Mouse (Mus musculus) skeletal muscle tissue, adult 2 months (tissue): ENCODE data around the gene Dok5.

Experiments used
- DNase-seq: peaks from one replicate; pipeline ENCODE4 v3.0.0-alpha.2; 2012; ENCODE audit warnings: low read depth, low spot score

Dok5 gene

DNA sequence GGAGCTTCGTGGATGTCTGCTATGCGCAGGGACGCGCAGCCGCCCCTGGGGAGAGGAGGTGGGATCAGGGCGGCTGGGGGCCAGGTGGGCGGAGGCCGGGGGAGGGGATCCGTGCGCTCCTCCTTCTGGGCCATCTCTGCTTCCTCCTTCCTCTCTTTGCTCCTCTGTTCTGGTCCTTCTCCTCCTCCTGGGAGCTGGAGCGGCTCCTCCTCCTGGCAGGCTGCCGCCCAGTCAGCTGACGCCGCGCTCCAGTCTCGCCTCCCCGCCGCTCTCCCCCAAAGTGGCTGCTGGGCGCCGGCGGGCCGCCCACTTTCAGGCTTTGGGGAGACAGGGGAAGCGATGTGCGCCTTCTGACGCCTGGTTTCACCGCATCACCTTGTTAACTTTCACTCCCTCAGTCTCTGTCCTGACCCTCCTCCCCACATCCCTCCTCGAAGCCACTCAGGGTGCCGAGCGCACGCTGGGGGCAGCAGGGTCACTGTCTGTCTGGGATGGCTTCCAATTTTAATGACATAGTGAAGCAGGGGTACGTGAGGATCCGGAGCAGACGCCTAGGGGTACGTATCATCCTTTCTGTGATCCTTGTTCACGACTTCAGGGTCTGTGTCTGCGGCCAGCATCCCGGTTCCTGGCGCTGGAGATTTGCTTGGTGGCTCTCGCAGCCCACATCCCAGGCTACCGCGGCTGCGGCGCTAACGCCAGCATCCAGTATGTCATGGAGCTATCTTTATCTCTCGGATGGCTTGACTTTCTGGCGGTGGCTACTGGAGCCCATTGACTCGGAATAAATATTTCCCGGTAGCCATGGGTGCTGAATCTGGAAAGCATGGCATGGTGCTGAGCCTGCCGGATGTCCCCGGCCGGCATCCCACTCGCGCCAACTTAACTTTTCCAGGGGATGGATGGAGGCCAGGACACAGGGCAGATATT is at the start of gene Dok5:
Dok5 (plus strand) TSS at position 176 of the 930 bp plus-strand sequence.
- DNase-seq: peak; percentile 79

DNA sequence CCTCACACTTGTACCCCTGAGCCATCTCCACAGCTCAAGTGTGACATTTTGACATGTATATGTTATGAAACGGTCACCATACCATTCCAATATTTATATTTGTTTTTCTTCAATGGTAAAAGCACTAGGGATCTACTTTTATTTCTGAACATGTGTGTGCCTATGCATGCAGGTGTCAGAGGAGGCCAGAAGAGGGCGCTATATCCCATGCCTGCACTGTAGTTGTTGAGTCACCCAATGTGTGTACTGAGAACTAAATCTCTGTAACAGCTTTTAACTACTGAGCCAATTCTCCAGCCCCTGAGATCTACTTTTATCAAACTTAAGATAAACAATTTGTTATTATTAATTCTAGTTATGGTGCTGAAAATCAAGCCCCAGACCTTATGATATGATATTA is 48.2 kb upstream of the Dok5 start:
- peak; percentile 14 for DNase-seq

DNA sequence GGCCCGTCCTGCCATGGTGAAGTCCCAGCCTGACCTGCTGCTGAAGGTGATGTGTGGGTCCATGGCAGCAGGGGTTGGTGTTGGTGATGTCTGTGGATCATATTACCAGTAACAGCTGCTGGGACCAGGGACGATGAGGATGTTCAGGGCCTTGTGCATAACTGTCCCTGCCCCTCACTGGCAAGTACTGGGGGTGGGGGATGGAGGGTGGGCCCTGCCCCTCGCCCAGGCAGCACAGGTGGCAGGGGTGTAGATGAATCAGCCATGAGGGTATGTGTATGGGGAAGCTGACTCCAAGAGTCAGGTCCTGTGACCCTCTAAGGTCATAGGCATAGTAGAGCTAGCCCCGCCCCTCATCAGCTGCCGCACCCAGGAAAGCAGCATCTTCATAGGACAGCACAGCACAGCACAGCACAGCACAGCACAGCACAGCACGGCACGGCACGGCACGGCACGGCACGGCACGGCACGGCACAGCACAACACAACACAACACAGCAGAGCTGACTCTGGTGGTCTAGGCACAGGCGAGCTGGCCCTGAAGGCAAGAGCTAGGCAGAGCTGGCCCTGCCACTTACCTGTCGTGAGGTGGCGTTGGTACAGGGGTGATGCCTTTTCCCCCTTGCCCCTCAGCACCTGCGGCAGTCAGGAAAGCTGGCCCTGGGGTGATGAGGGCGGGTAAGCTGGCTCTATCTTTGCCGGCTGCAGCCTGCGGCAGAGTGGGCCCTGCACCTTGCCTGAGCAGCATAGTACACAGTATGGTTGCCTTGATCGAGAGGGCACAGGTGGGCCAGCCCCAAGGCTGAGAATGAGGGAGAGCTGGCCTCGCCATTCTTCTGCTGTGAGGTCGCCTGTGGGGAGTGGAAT is 36.3 kb upstream of the Dok5 start:
- no peak for DNase-seq

GRCm38 (mm10) chr2:170695937-170696510 is 35.6 kb upstream of the Dok5 start:
- peak; percentile 13 for DNase-seq

DNA sequence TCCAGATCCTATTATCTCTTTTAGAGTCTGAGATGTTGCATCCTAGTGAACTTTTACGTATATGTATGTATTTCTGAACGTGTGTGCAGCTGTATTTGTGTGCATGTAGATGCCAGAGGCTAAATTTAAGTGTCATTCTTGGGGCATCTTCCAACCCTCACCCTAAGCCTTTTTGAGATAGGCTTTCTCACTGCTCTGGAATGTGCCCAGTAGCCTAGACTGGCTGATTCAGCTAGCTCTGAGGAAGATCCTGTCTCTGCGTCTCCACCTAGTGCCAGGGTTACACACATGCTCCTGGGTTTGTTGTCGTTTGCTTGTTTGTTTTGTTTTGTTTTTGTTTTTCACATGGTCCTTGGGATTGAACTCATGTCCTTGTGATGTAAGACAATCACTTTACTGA is 31.1 kb upstream of the Dok5 start:
- peak; percentile 61 for DNase-seq

DNA sequence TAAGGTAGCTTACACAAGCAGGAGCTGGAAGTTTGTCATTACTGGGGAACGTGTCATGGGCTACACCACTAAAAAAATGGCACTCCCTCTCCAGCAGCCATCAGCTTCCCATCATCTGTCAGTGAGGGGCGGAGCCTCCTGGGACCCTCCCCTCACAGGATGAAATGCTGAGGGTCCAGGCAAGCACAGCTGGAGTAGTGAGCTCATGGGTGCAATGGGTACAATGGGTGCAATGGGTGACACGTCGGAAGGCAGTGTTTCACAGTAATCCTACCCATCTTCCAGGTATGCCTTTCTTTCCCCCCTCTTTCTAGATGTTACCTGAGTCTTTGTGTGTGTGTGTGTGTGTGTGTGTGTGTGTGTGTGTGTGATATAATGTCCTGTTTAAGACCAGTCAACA is 25.1 kb upstream of the Dok5 start:
- no peak for DNase-seq

DNA sequence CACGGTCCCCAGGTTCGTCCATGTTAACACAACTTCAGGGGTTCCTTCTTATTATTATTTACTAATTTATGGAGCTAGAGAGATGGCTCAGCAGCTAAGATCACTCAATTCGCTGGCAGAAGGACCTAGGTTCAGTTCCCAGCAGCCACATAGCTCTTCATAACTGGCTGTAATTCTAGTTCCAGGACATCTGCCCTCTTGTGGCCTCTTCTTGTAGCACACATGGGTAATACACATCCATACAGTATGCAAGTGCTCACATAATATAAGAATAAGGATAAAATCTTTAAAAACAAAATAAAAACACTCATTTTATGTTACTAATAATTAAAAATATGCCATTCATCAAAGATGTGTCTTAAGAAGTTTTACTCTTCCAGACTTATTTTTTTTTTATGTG is 23.9 kb upstream of the Dok5 start:
- DNase-seq: no peak

DNA sequence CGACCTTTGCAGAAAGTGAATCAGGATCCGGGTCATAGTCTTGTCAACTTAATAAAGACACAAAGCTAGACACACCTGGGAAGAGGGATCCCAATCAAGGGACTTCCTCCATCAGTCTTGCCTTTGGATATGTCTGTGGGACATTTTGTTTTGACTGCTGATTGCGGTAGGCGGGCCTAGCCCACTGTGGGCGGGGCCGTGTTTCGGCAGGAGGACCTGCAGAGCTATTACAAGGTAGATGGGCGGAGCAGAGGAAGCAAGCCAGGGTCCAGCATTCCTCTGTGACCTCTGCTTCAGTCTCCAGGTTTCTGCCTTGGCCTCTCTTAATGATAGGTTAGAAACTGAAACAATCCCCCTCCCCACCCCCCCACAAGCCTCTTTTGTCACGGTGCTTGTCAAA is 22.7 kb upstream of the Dok5 start:
- no peak for DNase-seq

DNA sequence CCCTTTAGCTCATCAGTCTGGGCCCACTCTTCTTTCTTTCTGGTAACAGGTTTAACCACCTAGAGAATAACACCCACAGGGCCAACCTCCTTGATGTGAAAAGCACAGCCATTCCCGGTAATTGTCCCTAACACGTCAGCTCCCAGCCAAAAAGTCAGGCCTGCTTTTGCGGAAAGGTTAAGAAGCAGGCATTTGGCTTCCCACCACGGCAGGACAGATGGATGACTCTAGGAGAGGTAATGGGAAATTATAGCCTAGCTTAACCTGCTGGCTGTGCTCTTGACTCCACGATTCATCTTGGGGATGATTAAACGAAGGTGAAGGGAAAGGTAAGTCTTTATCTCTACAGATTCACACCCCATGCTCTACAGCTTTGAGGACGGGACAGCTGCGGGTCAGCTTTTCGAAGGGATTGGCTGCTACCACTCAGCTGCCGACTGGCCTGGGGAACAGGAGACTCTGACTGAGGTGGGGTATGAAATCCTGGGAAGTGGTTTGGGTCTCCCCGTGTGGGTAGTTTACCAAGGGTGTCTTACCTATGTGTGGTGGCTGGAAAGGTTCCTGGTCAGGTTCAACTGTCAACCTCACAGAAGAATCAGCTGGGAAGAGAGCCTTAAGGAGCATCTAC is 18.8 kb upstream of the Dok5 start:
- DNase-seq: no peak

- no peak for DNase-seq
These were observed 11.2 kb upstream of the Dok5 start for GRCm38 (mm10) chr2:170720386-170720785.

DNA sequence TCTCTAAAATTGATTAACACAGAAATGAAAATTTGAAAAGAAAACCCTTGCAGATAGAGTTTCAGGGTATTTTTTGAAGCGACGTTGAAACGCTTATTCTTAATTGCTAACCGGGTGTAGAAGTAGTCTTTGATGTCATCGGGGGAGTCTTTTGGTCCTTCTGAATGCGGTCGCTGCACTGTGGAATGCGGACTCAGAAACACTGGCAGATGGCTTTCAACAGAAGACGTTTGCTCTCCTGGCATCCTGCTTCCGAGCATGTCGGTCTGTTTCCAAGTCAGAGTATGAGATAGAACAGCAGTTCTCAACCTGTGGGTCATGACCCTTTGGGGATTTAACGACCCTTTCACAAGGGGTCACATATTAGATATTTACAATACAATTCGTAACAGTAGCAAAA is 7.5 kb upstream of the Dok5 start:
- DNase-seq: no peak

DNA sequence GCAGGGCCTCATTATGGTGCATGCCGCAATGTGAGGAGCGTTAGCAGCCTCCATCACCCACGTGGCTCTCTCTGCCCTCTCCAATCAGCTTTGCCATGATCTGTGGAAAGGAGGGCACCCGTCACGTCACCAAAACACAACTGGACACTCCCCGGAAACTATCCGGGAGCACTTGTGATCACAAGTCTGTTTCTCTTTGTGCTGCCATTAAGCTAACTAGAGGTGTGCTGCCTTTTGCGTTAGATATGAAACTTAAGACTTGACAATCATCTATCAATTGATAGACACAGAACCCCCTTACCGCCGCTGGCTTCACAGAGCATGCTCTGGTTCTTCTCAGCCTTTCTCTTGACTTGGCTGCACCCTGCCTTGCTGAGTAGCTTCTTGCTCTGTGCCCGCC is 6.9 kb upstream of the Dok5 start:
- no peak for DNase-seq

DNA sequence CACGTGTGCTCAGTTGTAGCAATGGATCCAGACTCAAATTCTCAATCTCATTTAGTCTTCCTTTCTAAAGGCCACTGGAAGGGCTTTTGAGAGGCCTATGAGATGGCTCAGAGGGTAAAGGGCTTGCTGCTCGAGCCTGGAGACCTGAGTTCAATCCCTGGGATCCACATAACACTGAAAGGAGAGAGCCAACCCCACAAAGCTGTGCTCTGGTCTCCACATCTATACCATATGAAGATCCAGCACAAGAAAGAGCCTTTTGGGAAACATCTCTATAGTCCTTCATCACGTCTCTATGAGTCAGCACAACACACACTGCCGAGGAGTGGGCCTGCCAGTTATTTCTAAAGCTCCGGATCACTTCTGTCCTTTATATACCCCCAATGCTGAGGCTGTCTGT is 5.8 kb upstream of the Dok5 start:
- DNase-seq: no peak

GRCm38 (mm10) chr2:170726996-170727710 is 4.5 kb upstream of the Dok5 start:
- DNase-seq: no peak

GRCm38 (mm10) chr2:170728864-170729263 is 2.7 kb upstream of the Dok5 start:
- DNase-seq: no peak

DNA sequence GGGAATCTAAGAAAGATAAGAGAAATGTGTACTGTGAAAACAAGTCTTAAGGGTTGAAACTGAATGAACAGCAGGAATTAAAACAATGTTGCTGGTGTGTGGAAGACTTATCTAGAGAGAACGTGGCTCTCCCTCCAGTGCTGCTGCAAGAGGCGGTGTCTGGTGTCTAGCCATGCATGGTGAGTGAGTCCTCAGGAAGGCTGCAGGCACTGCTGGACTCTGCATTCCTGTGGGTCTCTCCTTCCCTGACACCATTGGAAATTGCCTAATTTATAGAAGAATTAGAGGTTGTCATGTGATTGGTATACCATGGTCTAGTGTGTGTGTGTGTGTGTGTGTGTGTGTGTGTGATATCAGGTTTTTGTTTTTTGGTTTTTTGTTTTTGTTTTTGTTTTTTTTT is 1.9 kb upstream of the Dok5 start:
- DNase-seq: no peak

GRCm38 (mm10) chr2:170730136-170730535 is 1.5 kb upstream of the Dok5 start:
- no peak for DNase-seq

- DNase-seq: no peak
These were observed 826 bp upstream of the Dok5 start for GRCm38 (mm10) chr2:170730781-170731180.

DNA sequence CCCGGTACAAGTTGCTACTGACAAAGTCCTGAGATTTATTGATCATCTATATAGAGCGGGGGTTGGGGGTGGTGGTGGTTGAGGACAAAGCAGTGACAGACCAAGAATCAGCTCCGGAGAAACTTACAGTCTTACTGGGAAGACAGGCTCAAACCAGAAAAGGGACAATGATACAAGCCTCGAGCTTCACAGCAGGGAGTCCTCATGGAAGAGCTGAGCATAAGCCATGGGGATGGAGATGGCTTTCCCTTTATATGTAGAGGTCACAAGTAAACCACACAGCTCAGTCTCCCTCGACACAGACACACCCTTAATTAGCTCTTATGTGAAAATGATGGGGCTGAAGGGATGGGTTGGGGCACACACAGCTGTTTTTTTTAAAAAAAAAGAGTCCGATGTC is 402 bp upstream of the Dok5 start:
- DNase-seq: no peak

DNA sequence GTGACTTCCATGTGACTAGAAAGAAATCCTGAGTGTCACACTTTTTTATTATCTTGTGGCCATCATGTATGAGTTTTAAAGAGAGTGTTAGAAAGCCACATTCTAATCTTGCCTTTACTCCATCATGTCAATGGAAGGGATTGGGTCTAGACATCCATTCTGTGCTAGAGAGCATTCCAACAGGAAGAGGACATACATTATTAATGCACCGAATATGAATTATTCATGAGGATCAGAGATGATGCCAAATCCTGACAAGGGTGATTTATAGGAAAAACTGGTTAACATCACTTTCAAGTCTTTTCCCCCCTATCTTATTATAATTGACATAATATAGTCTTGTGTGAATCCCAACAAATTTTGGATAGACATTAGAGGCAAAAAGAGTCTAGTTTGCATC is 2.1 kb downstream of the Dok5 start:
- no peak for DNase-seq

- DNase-seq: no peak
These were observed 2.8 kb downstream of the Dok5 start for GRCm38 (mm10) chr2:170734446-170734845.
